Mouse (Mus musculus) forebrain, embryonic 10.5 days (tissue): ENCODE measurements around the gene A1bg. TPM values are rescaled to one million over a fixed set of nuclear protein-coding genes. Genes with fewer than 3 reads are reported as not detected.

Experiments
- DNase-seq: peaks from one replicate; pipeline ENCODE4 v3.0.0-alpha.2; 2017; ENCODE audit warnings: low spot score; ENCODE audit errors: extremely low spot score
- H3K27ac ChIP-seq: fragments of 300-500 bp; sonication (generic); 2 replicates; pipeline ENCODE4 v1.5.1; 2016; ENCODE audit warnings: mild to moderate bottlenecking
- H3K27me3 ChIP-seq: fragments of 300-500 bp; sonication (generic); 2 replicates; pipeline ENCODE4 v1.6.1; 2016; ENCODE audit warnings: mild to moderate bottlenecking; ENCODE audit not compliant: poor library complexity, severe bottlenecking
- H3K36me3 ChIP-seq: fragments of 300-500 bp; sonication (generic); replicated peaks from 2 replicates; pipeline ENCODE4 v1.6.1; 2016; ENCODE audit warnings: mild to moderate bottlenecking, moderate library complexity
- H3K4me1 ChIP-seq: fragments of 300-500 bp; sonication (generic); 2 replicates; pipeline ENCODE4 v1.6.1; 2016
- H3K4me3 ChIP-seq: fragments of 300-500 bp; sonication (generic); 2 replicates; pipeline ENCODE4 v1.5.1; 2016; ENCODE audit warnings: mild to moderate bottlenecking, moderate library complexity
- H3K9me3 ChIP-seq: fragments of 300-500 bp; sonication (generic); 2 replicates; pipeline ENCODE4 v1.6.1; 2016; ENCODE audit warnings: mild to moderate bottlenecking, moderate library complexity
- WGBS: fragments of 180-500 bp; shearing (Covaris S2); methylation state at CpG from one replicate; pipeline ENCODE4 v1.1.7; 2016; 5-methylcytosine and 5-hydroxymethylcytosine counted together
- polyA plus RNA-seq: library from polyadenylated mRNA; unstranded; fragments of >200 nt; fragmentation: Nextera tagmentation; extraction: Ambion mirVana; gene quantifications from 2 replicates; pipeline ENCODE4 v1.2.1, GENCODE M21; 2016

Gene A1bg
- not detected in 2 replicates for polyA plus RNA-seq

DNA sequence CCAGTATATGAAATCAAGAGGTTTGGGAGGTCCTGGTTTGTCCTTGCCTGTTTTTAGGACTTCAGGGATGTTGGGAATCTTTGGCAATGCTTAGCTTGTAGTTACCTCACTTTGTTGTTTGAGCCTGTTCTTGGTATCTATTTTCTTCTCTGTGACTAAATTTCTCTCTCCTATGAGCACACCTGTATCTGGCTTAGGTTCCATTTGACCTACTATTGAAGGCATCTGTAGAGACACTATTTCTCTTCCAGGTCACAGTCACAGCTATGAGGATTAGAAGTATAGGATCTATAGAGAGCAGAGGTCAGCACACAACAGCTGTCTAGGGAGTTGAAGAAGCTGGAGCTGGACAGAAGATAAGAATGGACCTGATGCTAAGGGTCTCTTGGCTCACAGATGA lies at the start of gene A1bg:
TSS of gene A1bg (minus strand) at position 101 of the 400 bp plus-strand sequence.
- no peaks in the 10 kb centered on the region for H3K36me3 ChIP-seq
- DNase-seq, result no peak
- no peaks in the 10 kb centered on the region for H3K27me3 ChIP-seq
- no peak within 1 kb of the TSS for H3K4me3 ChIP-seq
- no peaks in the 10 kb centered on the region for H3K4me1 ChIP-seq
- H3K27ac ChIP-seq, result no peak within 1 kb of the TSS
- no peaks in the 10 kb centered on the region for H3K9me3 ChIP-seq

DNA sequence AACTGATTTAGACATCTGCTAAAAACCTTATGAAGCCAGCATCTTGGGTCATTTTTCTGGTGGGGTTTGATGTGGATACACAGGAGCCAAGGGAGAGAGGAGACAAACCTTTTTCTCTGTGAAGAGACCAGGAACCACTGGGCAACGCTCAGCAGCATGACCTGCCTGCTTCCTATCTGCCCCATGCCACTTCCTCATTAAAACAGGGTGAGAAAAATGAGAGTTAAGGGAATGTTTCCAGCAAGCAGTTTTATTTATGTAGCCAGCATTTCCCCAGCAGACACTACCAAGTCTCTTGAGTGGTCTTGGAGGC lies 45.7 kb upstream of the A1bg start:
- Histone ChIP-seq H3K27me3 (no peaks in the 10 kb centered on the region), H3K4me3 (no peak overlapping the region), H3K9me3 (no peaks in the 10 kb centered on the region), H3K27ac (peak overlapping the region; percentile 40; the same call in 1 of the 2 replicates), H3K4me1 (peaks cover 14% of the 10 kb centered on the region), H3K36me3 (no peaks in the 10 kb centered on the region)
- 79% methylated on average over 1 of the region's 1 CpGs for WGBS
- DNase-seq, result no peak

DNA sequence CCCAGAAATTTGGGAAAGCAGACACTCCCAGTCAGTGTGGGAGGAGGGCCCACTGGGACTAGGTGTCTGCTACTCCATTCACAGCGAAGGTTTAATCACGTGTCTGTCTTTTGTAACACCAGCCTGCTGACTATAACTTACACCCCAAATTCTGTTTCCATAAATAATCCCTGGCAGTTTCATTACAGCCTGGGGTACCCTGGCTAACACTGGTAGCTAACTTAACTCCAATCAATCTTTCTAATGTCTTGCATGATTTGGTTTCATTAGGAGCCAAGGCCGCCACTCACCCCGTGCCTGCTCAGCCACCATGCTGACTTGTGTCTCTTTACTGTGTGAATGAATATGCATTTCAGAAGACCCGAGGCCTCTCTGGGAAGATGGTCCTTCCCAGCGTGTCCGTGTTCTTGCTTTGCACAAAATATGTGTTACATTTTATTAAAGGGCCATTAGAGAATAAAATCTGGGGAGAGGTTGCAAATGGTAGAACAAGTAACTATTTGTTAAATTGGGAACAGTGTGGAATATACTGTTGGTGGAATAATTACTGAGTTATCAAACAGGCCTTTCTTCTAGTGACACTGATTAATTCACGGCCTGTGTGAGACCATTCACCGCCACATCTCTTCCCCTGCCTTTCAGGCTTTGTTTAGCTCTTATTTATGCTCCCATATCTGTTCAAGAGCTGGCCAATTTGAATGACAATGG lies 45.2 kb upstream of the A1bg start:
- Histone ChIP-seq H3K36me3 (no peaks in the 10 kb centered on the region), H3K4me1 (peaks cover 14% of the 10 kb centered on the region), H3K27me3 (no peaks in the 10 kb centered on the region), H3K4me3 (no peak overlapping the region), H3K9me3 (no peaks in the 10 kb centered on the region), H3K27ac (peak overlapping the region; percentile 40; the same call in 1 of the 2 replicates)
- DNase-seq, result no peak
- WGBS, result 69% methylated on average over 9 of the region's 9 CpGs

DNA sequence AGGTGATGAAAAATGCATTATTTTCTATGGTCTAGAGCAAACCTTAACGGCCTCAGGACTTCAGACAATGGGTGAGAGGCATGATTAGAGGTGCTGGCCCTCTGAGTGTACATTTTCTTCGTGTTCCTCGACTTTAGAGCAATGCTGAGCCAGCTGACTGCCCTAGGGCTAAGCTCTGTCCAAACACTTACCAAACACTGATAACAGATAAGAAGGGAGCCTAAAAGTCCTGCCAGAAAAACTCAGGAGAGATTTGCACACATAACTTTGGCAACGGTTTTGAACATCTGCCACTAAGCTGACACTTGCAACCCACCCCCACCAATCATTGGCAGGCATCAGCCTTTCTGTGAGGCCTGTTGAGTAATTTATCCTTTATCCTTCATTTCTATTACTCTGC lies 2.9 kb upstream of the A1bg start:
- Histone ChIP-seq H3K36me3 (no peaks in the 10 kb centered on the region), H3K27ac (no peak overlapping the region), H3K9me3 (no peaks in the 10 kb centered on the region), H3K4me1 (no peaks in the 10 kb centered on the region), H3K4me3 (no peak overlapping the region), H3K27me3 (no peaks in the 10 kb centered on the region)
- no peak for DNase-seq
- WGBS, result 81% methylated on average over 4 of the region's 4 CpGs

DNA sequence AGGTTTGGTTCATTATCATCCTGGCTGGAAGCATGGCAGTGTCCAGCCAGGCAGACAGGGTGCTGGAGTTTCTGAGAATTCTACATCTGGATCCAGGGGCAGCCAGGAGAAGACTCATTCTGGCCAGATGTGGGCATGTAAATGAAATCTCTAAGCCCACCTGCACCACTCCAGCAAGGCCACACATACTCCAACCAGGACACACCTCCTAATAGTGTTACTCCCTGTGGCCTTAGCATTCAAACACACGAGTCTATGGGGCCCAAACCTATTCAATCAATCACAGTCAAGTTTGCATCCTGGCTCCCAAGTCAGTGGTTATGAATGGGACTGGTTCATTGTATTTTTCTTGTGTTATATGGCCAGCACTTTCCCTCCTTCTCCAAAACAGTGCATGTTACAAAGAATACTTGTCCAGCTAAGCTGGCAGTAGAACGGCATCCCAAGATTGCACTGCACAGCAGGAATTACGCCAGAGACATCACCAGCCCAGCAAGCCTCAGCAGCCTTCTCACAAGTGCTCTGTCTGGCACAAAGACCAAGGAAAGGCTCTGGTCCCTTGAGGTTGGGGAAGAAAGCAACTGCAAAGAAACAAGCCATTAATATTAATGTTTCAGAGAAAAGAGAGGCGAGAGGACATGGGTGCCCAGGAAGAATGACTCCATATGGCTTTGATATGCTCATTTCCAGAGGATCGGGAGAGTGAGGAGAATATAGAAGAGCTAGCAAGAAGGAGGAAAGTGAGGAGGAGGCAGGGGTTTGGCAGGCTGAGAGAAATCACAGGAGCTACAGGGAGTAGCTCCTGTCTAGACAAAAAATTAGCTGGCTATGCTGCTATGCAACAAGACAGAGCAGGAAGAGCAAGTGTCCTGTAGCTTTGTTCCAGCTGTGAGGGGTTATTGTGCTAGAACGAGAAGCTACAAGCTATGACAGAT lies 18.8 kb downstream of the A1bg start:
- Histone ChIP-seq H3K4me1 (peaks cover 3% of the 10 kb centered on the region; the same call in 1 of the 2 replicates), H3K9me3 (no peaks in the 10 kb centered on the region), H3K27ac (no peak overlapping the region), H3K27me3 (no peaks in the 10 kb centered on the region), H3K36me3 (no peaks in the 10 kb centered on the region), H3K4me3 (no peak overlapping the region)
- WGBS, result 73% methylated on average over 6 of the region's 6 CpGs
- DNase-seq, result no peak

DNA sequence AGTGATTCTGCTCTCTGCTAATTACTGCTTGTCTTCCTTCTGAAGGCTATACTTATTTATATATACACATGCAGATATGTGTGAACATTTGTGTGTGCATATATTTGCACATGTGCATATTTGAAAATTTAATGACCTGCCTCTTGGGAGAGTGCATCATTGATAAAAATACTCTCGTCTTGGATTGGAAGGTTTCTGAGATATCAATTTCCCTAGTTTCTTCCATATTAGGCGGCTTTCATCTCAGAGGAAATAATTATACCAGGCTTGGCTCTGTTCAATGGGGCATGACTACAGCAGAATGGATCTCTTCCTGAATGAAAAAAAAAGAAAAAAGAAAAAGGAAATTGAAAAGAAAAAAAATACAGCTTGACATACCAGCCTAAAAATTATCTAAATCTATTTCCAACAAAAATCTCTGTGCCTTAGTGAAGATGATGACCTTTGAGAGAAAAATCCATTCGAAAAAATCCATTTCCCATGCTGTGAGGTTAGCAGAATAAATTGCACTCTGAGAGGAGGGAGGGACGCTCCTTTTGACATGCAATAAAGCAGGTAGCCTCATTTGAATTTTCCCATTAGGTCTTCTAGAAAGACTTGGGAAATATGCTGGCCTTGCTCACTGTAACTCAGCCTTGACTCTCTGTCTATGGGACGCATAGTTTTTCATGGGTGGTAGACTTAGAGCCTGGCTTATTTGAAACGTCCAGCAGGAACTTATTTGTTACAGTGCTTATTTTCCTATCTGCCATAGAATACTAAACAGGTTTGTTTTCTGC lies 24.4 kb downstream of the A1bg start:
- no peaks in the 10 kb centered on the region for H3K9me3 ChIP-seq
- no peaks in the 10 kb centered on the region for H3K36me3 ChIP-seq
- no peak overlapping the region for H3K27ac ChIP-seq
- H3K4me3 ChIP-seq, result no peak overlapping the region
- DNase-seq, result no peak
- no peaks in the 10 kb centered on the region for H3K27me3 ChIP-seq
- WGBS, result 78% methylated on average over 6 of the region's 6 CpGs
- H3K4me1 ChIP-seq, result no peaks in the 10 kb centered on the region

DNA sequence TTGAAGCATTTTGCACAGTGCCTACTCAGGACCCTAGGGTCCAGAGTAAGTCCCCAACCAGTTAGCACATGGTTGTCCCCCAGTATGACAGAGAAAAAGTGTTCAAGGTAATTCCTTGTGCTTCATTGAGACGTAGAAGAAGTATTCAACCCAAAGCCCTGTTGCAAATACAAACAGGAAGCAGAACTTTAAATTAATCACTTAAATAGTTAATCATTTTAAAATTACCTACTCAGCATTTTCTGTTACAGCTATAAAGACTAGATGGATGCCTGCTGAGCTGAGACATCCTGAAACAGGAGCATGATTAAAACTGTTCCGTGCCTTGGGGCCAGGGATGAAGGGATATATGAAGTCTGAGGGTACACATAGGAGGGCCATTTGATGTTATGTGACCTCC lies 26.8 kb downstream of the A1bg start:
- H3K4me1 ChIP-seq, result no peaks in the 10 kb centered on the region
- WGBS, result 87% methylated on average over 2 of the region's 2 CpGs
- no peak overlapping the region for H3K4me3 ChIP-seq
- H3K27me3 ChIP-seq, result no peaks in the 10 kb centered on the region
- DNase-seq, result no peak
- no peak overlapping the region for H3K27ac ChIP-seq
- H3K36me3 ChIP-seq, result no peaks in the 10 kb centered on the region
- H3K9me3 ChIP-seq, result no peaks in the 10 kb centered on the region

DNA sequence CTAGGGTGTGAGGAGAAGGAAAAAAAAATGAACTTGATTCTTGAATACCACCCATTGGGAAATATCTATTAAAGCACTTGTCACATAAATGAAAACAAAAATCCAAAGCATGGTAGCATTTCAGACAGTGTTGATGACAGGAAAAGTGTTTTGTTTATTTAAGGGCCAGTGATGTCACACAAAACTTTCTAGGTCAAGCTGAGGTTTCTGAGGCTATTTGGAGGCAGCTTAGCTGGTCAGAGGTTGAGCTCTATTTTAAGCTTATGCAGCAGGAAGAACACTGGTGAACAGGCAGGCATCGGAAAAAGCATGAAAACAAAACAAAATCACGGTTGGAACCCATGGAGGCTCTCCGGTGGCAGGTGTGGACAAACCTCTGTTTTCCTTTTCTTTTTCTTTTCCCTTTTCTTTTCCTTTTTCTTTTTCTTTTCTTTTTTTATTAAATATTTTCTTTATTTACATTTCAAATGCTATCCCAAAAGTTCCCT lies 29.8 kb downstream of the A1bg start:
- no peak overlapping the region for H3K27ac ChIP-seq
- no peaks in the 10 kb centered on the region for H3K36me3 ChIP-seq
- H3K4me1 ChIP-seq, result no peaks in the 10 kb centered on the region
- 78% methylated on average over 3 of the region's 3 CpGs for WGBS
- H3K27me3 ChIP-seq, result no peaks in the 10 kb centered on the region
- H3K9me3 ChIP-seq, result no peaks in the 10 kb centered on the region
- no peak overlapping the region for H3K4me3 ChIP-seq
- no peak for DNase-seq

DNA sequence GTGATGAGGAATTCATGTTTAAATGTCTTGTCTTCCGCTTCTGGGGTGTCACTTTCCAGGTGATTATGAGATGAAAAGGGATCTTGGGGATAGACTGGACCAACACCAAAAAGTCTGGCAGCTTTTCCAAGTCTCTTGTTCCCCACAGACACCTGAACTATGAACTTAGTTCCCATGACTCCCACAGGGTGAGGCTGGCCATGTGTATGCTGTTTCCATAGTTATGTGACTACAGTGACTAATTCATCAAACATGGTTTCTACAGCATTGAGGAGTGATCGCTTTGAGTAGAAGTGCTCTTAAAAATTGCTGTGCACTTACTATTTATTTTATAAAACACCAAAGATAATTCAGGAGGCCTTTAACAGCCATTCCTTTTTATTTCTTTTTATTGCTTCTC lies 34.1 kb downstream of the A1bg start:
- no peak overlapping the region for H3K4me3 ChIP-seq
- DNase-seq, result no peak
- 89% methylated on average over 2 of the region's 2 CpGs for WGBS
- no peaks in the 10 kb centered on the region for H3K36me3 ChIP-seq
- H3K27ac ChIP-seq, result no peak overlapping the region
- H3K4me1 ChIP-seq, result no peaks in the 10 kb centered on the region
- H3K9me3 ChIP-seq, result no peaks in the 10 kb centered on the region
- no peaks in the 10 kb centered on the region for H3K27me3 ChIP-seq

DNA sequence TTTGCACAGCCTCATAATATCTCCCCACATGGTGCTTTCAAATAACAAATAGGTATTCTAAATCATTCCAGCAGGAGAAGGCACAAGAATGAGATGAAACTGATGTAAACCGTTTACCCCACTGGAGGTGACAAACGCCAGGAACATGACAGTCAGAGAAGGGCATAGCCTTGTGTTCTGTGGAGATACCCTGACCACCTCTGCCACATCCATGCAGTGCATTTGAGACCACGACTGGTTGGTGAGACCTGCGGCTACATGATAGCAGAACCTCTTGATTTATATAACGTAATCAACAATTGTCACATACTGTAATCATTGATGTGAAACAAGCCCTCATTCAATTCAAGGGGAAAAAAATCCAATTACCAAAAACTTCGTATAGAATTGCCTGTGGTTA lies 47.1 kb downstream of the A1bg start:
- DNase-seq, result no peak
- 93% methylated on average over 6 of the region's 6 CpGs for WGBS
- H3K36me3 ChIP-seq, result no peaks in the 10 kb centered on the region
- H3K27me3 ChIP-seq, result no peaks in the 10 kb centered on the region
- H3K9me3 ChIP-seq, result no peaks in the 10 kb centered on the region
- H3K4me3 ChIP-seq, result no peak overlapping the region
- H3K27ac ChIP-seq, result no peak overlapping the region
- H3K4me1 ChIP-seq, result no peaks in the 10 kb centered on the region

DNA sequence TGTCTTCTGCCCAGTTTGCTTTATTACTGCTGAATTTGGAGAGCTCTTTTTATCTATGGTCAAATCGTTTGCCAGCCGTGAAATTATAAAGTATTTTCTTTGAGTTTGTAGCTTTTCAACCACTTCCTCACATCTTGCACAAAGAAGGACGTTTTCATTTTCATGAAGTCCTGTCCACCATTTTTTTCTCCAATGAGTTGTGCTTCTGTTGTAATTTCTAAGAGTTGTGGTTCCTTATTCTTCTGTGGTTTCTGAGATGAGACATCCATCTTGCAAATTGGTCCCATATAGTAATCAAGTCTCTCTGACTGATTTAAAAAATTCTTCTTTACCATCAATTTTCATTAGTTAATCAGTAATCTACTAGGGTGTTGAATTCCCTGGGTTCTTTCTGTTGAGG lies 60.4 kb downstream of the A1bg start:
- 91% methylated on average over 3 of the region's 3 CpGs for WGBS
- no peaks in the 10 kb centered on the region for H3K27me3 ChIP-seq
- no peak overlapping the region for H3K27ac ChIP-seq
- H3K4me3 ChIP-seq, result no peak overlapping the region
- no peaks in the 10 kb centered on the region; the same call in 1 of the 2 replicates for H3K9me3 ChIP-seq
- H3K4me1 ChIP-seq, result no peaks in the 10 kb centered on the region
- no peak for DNase-seq
- no peaks in the 10 kb centered on the region for H3K36me3 ChIP-seq

DNA sequence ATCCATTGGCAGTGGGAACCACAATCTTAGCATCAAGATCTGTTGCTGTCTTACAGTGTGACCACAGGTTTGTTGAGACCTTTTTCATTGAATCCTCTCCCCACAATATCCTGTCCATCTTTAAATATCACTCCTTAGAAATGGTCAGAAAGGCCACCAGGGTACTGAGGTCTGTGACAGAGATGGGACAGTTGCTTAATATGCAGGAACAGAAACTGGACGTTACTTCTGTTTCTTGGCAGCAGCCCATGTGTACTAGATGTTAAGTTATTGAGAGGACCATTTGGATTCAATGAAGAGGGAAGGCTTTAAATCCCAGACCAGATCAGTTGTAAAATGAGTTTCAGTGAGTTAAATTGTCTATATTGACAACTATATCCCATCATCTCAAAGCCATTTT lies 67.7 kb downstream of the A1bg start:
- 83% methylated on average over 1 of the region's 1 CpGs for WGBS
- no peak for DNase-seq
- no peaks in the 10 kb centered on the region for H3K27me3 ChIP-seq
- no peak overlapping the region for H3K27ac ChIP-seq
- peaks cover 15% of the 10 kb centered on the region for H3K4me1 ChIP-seq
- no peak overlapping the region for H3K4me3 ChIP-seq
- no peaks in the 10 kb centered on the region for H3K36me3 ChIP-seq
- no peaks in the 10 kb centered on the region for H3K9me3 ChIP-seq
